Comparison of ENCODE assay signal across 8 mouse cellular contexts in the genomic region with DNA sequence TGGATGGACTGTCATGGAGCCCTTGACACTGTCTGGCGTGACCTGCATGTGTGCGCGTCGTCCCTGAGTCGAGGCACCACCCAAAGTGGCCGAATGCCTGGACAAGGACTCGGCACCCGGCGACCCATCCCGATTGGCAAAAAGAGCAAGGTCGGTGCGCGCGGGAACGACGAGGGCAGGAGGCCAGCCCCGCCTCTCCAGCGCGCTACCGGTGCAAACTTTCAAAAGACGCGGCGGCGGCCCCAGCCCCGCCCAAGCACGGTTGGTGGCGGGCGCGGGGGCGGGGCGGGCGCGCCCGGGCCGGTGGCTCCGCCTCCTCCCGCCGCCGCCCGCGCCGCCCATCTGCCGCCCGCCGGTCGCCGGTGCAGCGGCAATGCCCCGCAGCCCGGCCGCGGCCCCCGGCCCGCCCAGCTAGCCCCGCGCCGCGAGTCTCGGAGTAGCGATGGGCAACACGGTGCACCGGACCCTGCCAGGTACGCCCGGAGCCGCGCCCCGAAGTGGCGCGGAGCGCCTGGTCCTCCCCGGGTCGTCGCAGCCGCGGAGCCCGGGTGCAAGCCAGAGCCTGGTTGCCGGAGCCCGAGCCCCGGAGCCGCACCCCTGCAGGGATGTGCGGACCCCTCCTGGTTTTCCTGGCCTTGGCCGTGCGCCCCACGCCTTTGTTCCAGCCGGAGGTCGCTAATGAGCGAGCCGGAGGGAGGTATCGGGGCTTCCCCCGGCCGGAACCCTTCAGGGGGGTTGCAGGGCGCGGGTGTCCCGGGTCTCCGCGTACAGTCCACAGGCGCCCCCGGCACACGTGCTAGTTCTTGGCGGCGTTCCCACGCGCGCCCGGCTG. TPM values are rescaled to one million over a fixed set of nuclear protein-coding genes. Genes with fewer than 3 reads are reported as not detected.
DNase-seq lines count a peak whose midpoint lies in the region; ATAC-seq and TF ChIP-seq lines count a peak whose summit lies in the region.

Neurl1b (plus strand) TSS at position 307 of the 832 bp plus-strand sequence.

- H3K4me3 ChIP-seq in forebrain, embryonic 14.5 days (ENCODE audit: low read depth, low read length) = peak within 1 kb of the TSS; percentile 70
- peak within 1 kb of the TSS; percentile 59 for H3K4me3 ChIP-seq in hindbrain, embryonic 12.5 days
- H3K4me3 ChIP-seq in spleen, adult 2 months (ENCODE audit: extremely low read depth, insufficient read depth, insufficient read length) = peak within 1 kb of the TSS; percentile 62

- H3K9me3 ChIP-seq in forebrain, embryonic 14.5 days (replicated peaks; ENCODE audit: control insufficient read depth, low read length) = no peaks in the 10 kb centered on the region
- no peaks in the 10 kb centered on the region for H3K9me3 ChIP-seq in hindbrain, embryonic 12.5 days (replicated peaks)

- no peak for TF ChIP-seq CTCF in spleen, adult 2 months (IDR thresholded peaks at IDR 0.05; ENCODE audit: extremely low read depth, insufficient read depth, insufficient read length, insufficient replicate concordance)

- peak within 1 kb of the TSS; percentile 84 for H3K9ac ChIP-seq in forebrain, embryonic 14.5 days (ENCODE audit: low read length)
- peak within 1 kb of the TSS; percentile 64 for H3K9ac ChIP-seq in hindbrain, embryonic 12.5 days

- peak within 1 kb of the TSS; percentile 97 for H3K4me2 ChIP-seq in forebrain, embryonic 14.5 days (ENCODE audit: low read length)
- H3K4me2 ChIP-seq in hindbrain, embryonic 12.5 days (replicated peaks) = peak within 1 kb of the TSS; percentile 99

- H3K4me1 ChIP-seq in forebrain, embryonic 14.5 days (ENCODE audit: control insufficient read depth, insufficient read depth, low read length) = peaks cover 6% of the 10 kb centered on the region; the same call in 1 of the 2 replicates
- peaks cover 11% of the 10 kb centered on the region for H3K4me1 ChIP-seq in hindbrain, embryonic 12.5 days
- peaks cover 4% of the 10 kb centered on the region; the same call in 1 of the 2 replicates for H3K4me1 ChIP-seq in spleen, adult 2 months (ENCODE audit: control insufficient read depth, insufficient read depth, insufficient read length)

- no peak for TF ChIP-seq POLR2A in spleen, adult 2 months (IDR thresholded peaks at IDR 0.05; ENCODE audit: low read depth, low read length)

- peak within 1 kb of the TSS; percentile 44; the same call in 1 of the 2 replicates for H3K27ac ChIP-seq in forebrain, embryonic 14.5 days (ENCODE audit: low read depth, low read length)
- H3K27ac ChIP-seq in hindbrain, embryonic 12.5 days = no peak within 1 kb of the TSS
- H3K27ac ChIP-seq in spleen, adult 2 months (ENCODE audit: insufficient read depth, low read length) = no peak within 1 kb of the TSS

- DNase-seq in frontal cortex, postnatal 14 days (ENCODE audit: low spot score in 2 of 2) = no peak
- peak; percentile 28 for DNase-seq in c-Kit-positive CD71-positive TER-119-positive erythroid progenitor cells, embryonic 14.5 days (ENCODE audit: low spot score)
- peak; percentile 53 for DNase-seq in forebrain, embryonic 14.5 days (ENCODE audit: low spot score)
- DNase-seq in left cerebral cortex, adult 8-10 months (ENCODE audit: low spot score in 2 of 2) = no peak
- DNase-seq in lung, postnatal 4 days = peak; percentile 70 to 80
- DNase-seq in spleen, adult 2 months (ENCODE audit: low read depth in 1 of 2, low spot score in 2 of 2) = peak in 1 of 2 experiments; percentile 34

- H3K36me3 ChIP-seq in forebrain, embryonic 14.5 days (ENCODE audit: control insufficient read depth, insufficient read depth, low read length) = no peaks in the 10 kb centered on the region
- no peaks in the 10 kb centered on the region for H3K36me3 ChIP-seq in hindbrain, embryonic 12.5 days
- no peaks in the 10 kb centered on the region for H3K36me3 ChIP-seq in spleen, adult 2 months (ENCODE audit: control insufficient read depth, insufficient read depth, low read length)

- peak; percentile 39; the same call in 1 of the 2 replicates for ATAC-seq in frontal cortex, adult (ENCODE audit: low TSS enrichment)
- peak; percentile 70 for ATAC-seq in forebrain, embryonic 14.5 days
- peak; percentile 51 for ATAC-seq in hindbrain, embryonic 12.5 days (ENCODE audit: low FRiP score)

- under 1% methylated on average over 61 of the region's 105 CpGs for WGBS in forebrain, embryonic 14.5 days
- WGBS in hindbrain, embryonic 12.5 days = under 1% methylated on average over 76 of the region's 105 CpGs
- WGBS in spleen, adult 2 months = under 1% methylated on average over 94 of the region's 105 CpGs

- H3K27me3 ChIP-seq in forebrain, embryonic 14.5 days (replicated peaks; ENCODE audit: control insufficient read depth, insufficient read depth, low read length) = peaks cover 3% of the 10 kb centered on the region; the same call in 1 of the 2 replicates
- H3K27me3 ChIP-seq in hindbrain, embryonic 12.5 days = peaks cover 45% of the 10 kb centered on the region
- H3K27me3 ChIP-seq in spleen, adult 2 months (ENCODE audit: control insufficient read depth, insufficient read depth, low read length) = peaks cover 4% of the 10 kb centered on the region; the same call in 1 of the 2 replicates

RNA-seq across cellular contexts. Expression of gene Neurl1b, which starts in this region (rescaled TPM):
- polyA plus RNA-seq in forebrain, embryonic 14.5 days (2014; fragmentation: Nextera tagmentation; extraction: Ambion mirVana) = 2.0 and 3.2 TPM in 2 replicates
- 0.40 and 0.59 TPM in 2 replicates for polyA plus RNA-seq in hindbrain, embryonic 12.5 days (2016; fragmentation: Nextera tagmentation; extraction: Ambion mirVana)
- 10 to 100 TPM; 64.2 to 73.4 (median 69.1) TPM for total RNA-seq in left cerebral cortex, adult 8-10 months (2022)
- polyA plus RNA-seq in spleen, adult 2 months (2012; rRNA removed) = 7.9 and 14.5 TPM in 2 replicates

Comparison
In these comparisons a context has a peak if more than half of its experiments do, and no peak if none do; other contexts are left out.
1. Peak in ATAC-seq, H3K4me3 ChIP-seq, H3K9ac ChIP-seq and H3K4me2 ChIP-seq in hindbrain, embryonic 12.5 days; RNA of the gene not detected or under 1 TPM.
2. DNase-seq: peak in c-Kit-positive CD71-positive TER-119-positive erythroid progenitor cells, embryonic 14.5 days (single experiment), forebrain, embryonic 14.5 days (single experiment) and lung, postnatal 4 days (2 of 2); none in frontal cortex, postnatal 14 days (0 of 2) and left cerebral cortex, adult 8-10 months (0 of 2).
3. Peak in every context shown above with its lines, with median percentiles within 50 percentile points of each other: ATAC-seq and H3K4me3 ChIP-seq.